ENCODE assay signal across 8 mouse cellular contexts in the genomic region with DNA sequence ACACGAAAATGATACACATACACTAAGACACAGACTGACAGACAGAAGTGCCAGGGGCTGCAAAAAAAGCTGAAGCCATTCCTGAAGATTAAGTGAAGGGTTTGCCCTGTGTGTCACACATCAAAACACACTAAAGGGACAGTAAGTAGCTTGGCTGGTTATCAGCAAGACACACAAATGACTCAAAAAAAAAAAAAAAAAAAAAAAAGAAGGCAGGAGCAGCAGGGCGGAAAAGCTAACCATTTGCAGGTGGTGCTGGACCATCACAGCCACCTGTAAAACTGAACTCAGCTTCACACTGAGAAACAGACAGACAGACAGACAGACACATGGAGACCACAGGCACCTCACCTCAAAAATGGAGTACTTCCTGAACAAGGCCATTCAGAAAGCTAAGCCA. TPM values are rescaled to one million over a fixed set of nuclear protein-coding genes. Genes with fewer than 3 reads are reported as not detected.
A peak's percentile ranks its signal among the peaks of the same experiment; 100 is the strongest.
DNase-seq lines count a peak whose midpoint lies in the region; ATAC-seq and TF ChIP-seq lines count a peak whose summit lies in the region.
"Had no signal": no experiment of that assay in that cellular context is flagged by ENCODE, and none has a peak within 500 bp of the region (broad histone marks: within the 10 kb centered on the region; RNA-seq: fewer than 3 reads in every experiment).

No protein-coding gene starts in this region.

- H3K9me3 ChIP-seq in megakaryocyte, embryonic 14.5 days, result peaks cover 18% of the 10 kb centered on the region
- H3K9me3 ChIP-seq in forebrain, embryonic 12.5 days, result 0 out of 2 replicates have a peak, but pooled peaks cover 7% of the 10 kb centered on the region
- no peaks in the 10 kb centered on the region for H3K9me3 ChIP-seq in limb, embryonic 14.5 days (ENCODE audit: control insufficient read depth, low read length)
- no peaks in the 10 kb centered on the region for H3K9me3 ChIP-seq in stomach, embryonic 15.5 days

- no peak overlapping the region for H3K9ac ChIP-seq in forebrain, embryonic 12.5 days
- H3K9ac ChIP-seq in limb, embryonic 14.5 days (ENCODE audit: low read depth, low read length, severe bottlenecking), result no peak overlapping the region
- no peak overlapping the region for H3K9ac ChIP-seq in stomach, embryonic 15.5 days

- no peak for TF ChIP-seq POLR2A in limb, embryonic 14.5 days (IDR thresholded peaks at IDR 0.05; ENCODE audit: borderline replicate concordance, extremely low read depth, insufficient read depth, insufficient read length)

- peaks cover 56% of the 10 kb centered on the region for H3K4me1 ChIP-seq in megakaryocyte, embryonic 14.5 days
- peaks cover 33% of the 10 kb centered on the region for H3K4me1 ChIP-seq in forebrain, embryonic 12.5 days
- H3K4me1 ChIP-seq in limb, embryonic 14.5 days (ENCODE audit: control insufficient read depth, insufficient read depth, low read length), result peaks cover 15% of the 10 kb centered on the region
- H3K4me1 ChIP-seq in stomach, embryonic 15.5 days, result peaks cover 6% of the 10 kb centered on the region; the same call in 1 of the 2 replicates

- peak overlapping the region; percentile 61 for H3K4me2 ChIP-seq in forebrain, embryonic 12.5 days
- peak overlapping the region; percentile 55 for H3K4me2 ChIP-seq in limb, embryonic 14.5 days (replicated peaks; ENCODE audit: low read depth, low read length, severe bottlenecking)
- H3K4me2 ChIP-seq in stomach, embryonic 15.5 days, result peak overlapping the region; percentile 54

- no peak for ATAC-seq in megakaryocyte, adult 5-6 weeks (ENCODE audit: poor library complexity, severe bottlenecking)
- no peak for ATAC-seq in forebrain, embryonic 12.5 days (ENCODE audit: low FRiP score)
- ATAC-seq in limb, embryonic 14.5 days (ENCODE audit: low FRiP score, low read depth), result no peak
- ATAC-seq in stomach, embryonic 15.5 days (ENCODE audit: insufficient read depth, low FRiP score, low read depth), result no peak

- H3K4me3 ChIP-seq in megakaryocyte, embryonic 14.5 days (replicated peaks), result peak overlapping the region; percentile 100
- H3K4me3 ChIP-seq in forebrain, embryonic 12.5 days (replicated peaks), result no peak overlapping the region
- H3K4me3 ChIP-seq in limb, embryonic 14.5 days (replicated peaks; ENCODE audit: low read length), result 0 out of 2 replicates have a peak overlapping the region, but pooled peaks have one; percentile 87
- no peak overlapping the region for H3K4me3 ChIP-seq in stomach, embryonic 15.5 days (replicated peaks)

- H3K36me3 ChIP-seq in megakaryocyte, embryonic 14.5 days (replicated peaks; ENCODE audit: low read length), result peaks cover 45% of the 10 kb centered on the region
- peaks cover 25% of the 10 kb centered on the region for H3K36me3 ChIP-seq in forebrain, embryonic 12.5 days (replicated peaks)
- peaks cover 14% of the 10 kb centered on the region for H3K36me3 ChIP-seq in limb, embryonic 14.5 days (ENCODE audit: control insufficient read depth, insufficient read depth, low read length)
- peaks cover 10% of the 10 kb centered on the region; the same call in 1 of the 2 replicates for H3K36me3 ChIP-seq in stomach, embryonic 15.5 days

- DNase-seq in limb, embryonic 14.5 days (ENCODE audit: low spot score), result no peak
- DNase-seq in c-Kit-positive CD71-positive TER-119-positive erythroid progenitor cells, embryonic 14.5 days (ENCODE audit: low spot score), result no peak
- no peak for DNase-seq in frontal cortex, postnatal 25 days (ENCODE audit: low spot score in 2 of 2)
- DNase-seq: left cerebral cortex, postnatal 4 days had no signal

- no peak overlapping the region for H3K27ac ChIP-seq in forebrain, embryonic 12.5 days
- no peak overlapping the region for H3K27ac ChIP-seq in limb, embryonic 14.5 days (replicated peaks; ENCODE audit: low read depth, low read length)
- H3K27ac ChIP-seq in stomach, embryonic 15.5 days, result no peak overlapping the region

- H3K27me3 ChIP-seq in megakaryocyte, embryonic 14.5 days (replicated peaks), result no peaks in the 10 kb centered on the region
- no peaks in the 10 kb centered on the region for H3K27me3 ChIP-seq in forebrain, embryonic 12.5 days
- H3K27me3 ChIP-seq in limb, embryonic 14.5 days (ENCODE audit: control insufficient read depth, insufficient read depth, low read length), result no peaks in the 10 kb centered on the region
- no peaks in the 10 kb centered on the region for H3K27me3 ChIP-seq in stomach, embryonic 15.5 days (replicated peaks)

- WGBS in forebrain, embryonic 12.5 days, result 93% methylated on average over 2 of the region's 2 CpGs
- 95% methylated on average over 2 of the region's 2 CpGs for WGBS in limb, embryonic 14.5 days
- 70% methylated on average over 2 of the region's 2 CpGs for WGBS in stomach, embryonic 15.5 days

RNA-seq across cellular contexts. Expression of a gene that starts 2.1 kb away (rescaled TPM):
- 21.9 and 31.2 TPM in 2 replicates for polyA plus RNA-seq in megakaryocyte, embryonic 14.5 days (2012; ENCODE audit: insufficient read depth, low replicate concordance)
- 26.5 and 28.4 TPM in 2 replicates for total RNA-seq in megakaryocyte, adult 5-6 weeks (2015)
- total RNA-seq in megakaryocyte, adult 5-6 weeks (2017), result 25.6 and 30.7 TPM in 2 replicates
- polyA plus RNA-seq in forebrain, embryonic 12.5 days (2016; fragmentation: Nextera tagmentation; extraction: Ambion mirVana), result 63.7 and 73.8 TPM in 2 replicates
- polyA plus RNA-seq in limb, embryonic 14.5 days (2012; rRNA removed), result 70.0 and 83.4 TPM in 2 replicates
- polyA plus RNA-seq in limb, embryonic 14.5 days (2014; fragmentation: Nextera tagmentation; extraction: Ambion mirVana), result 53.3 and 58.4 TPM in 2 replicates
- polyA plus RNA-seq in stomach, embryonic 15.5 days (2015; fragmentation: Nextera tagmentation; extraction: Ambion mirVana), result 47.0 and 48.9 TPM in 2 replicates

RNA-seq across cellular contexts. Expression of a gene that starts 49.2 kb away (rescaled TPM):
- polyA plus RNA-seq in megakaryocyte, embryonic 14.5 days (2012; ENCODE audit: insufficient read depth, low replicate concordance), result 15.8 and 92.9 TPM in 2 replicates
- 0.48 and 1.5 TPM in 2 replicates for total RNA-seq in megakaryocyte, adult 5-6 weeks (2015)
- 2.0 and 3.8 TPM in 2 replicates for total RNA-seq in megakaryocyte, adult 5-6 weeks (2017)
- 387 and 405 TPM in 2 replicates for polyA plus RNA-seq in forebrain, embryonic 12.5 days (2016; fragmentation: Nextera tagmentation; extraction: Ambion mirVana)
- 114 and 171 TPM in 2 replicates for polyA plus RNA-seq in limb, embryonic 14.5 days (2012; rRNA removed)
- 85.0 and 85.1 TPM in 2 replicates for polyA plus RNA-seq in limb, embryonic 14.5 days (2014; fragmentation: Nextera tagmentation; extraction: Ambion mirVana)
- 67.5 and 71.5 TPM in 2 replicates for polyA plus RNA-seq in stomach, embryonic 15.5 days (2015; fragmentation: Nextera tagmentation; extraction: Ambion mirVana)

Comparison
In these comparisons a context has a peak if more than half of its experiments do, and no peak if none do; other contexts are left out.
1. H3K4me3 ChIP-seq: peak in megakaryocyte, embryonic 14.5 days (single experiment) and limb, embryonic 14.5 days (single experiment); none in forebrain, embryonic 12.5 days (single experiment) and stomach, embryonic 15.5 days (single experiment).
2. Peak in every context shown above with its lines, with median percentiles within 50 percentile points of each other: H3K4me2 ChIP-seq.